Mouse (Mus musculus) CD4-positive helper T cell, adult 2 months (primary cell): Measurements from ENCODE around the gene Efcab10.
A peak's percentile ranks its signal among the peaks of the same experiment; 100 is the strongest.

Source experiments
- DNase-seq: peaks from one replicate; pipeline ENCODE4 v3.0.0-alpha.2; 2012; ENCODE audit warnings: low read depth, missing footprints, low spot score

The Efcab10 gene

GRCm38 (mm10) chr12:33394804-33395623 lies at the start of gene Efcab10:
TSS of gene Efcab10 (plus strand) at chr12:33394854.
- DNase-seq: no peak

DNA sequence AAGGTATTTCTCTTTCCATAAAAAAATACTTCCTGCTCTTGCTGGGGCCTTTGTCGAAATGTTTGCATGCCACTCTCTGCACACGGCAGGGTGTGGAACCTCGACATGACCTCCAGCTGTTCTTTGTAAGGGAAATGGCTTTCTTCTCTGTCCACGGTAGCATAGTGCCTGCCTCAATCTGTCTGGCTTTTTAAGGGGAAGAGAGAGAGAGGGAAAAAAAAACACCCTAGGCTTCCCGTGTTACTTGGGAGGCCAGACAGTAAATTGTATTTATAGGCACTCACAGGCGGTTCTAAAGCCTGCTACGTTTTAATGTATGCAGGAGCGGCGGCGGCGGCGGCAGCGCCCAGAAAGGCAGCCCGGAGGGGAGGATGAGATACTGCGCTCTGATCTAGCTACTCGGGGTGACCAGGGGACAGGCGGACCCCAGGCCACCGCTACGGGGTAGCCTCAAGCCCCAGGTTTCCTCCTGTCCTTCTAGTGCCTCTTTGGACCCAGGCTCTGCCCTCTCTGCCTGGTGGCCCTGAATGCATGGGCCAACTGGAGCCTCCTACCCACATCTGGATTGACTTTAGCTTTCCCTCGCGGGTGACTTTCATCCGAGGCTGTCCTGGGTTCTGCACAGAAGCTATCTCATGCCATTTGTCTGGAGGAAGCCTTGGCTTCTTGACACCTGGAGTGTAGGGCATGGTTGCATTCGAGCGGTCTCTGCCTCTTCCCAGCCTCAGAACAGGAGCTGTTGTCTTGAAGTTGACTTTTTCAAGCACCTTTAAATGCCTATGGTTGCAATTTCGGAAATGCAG lies 49.5 kb upstream of the Efcab10 start:
- DNase-seq: no peak

DNA sequence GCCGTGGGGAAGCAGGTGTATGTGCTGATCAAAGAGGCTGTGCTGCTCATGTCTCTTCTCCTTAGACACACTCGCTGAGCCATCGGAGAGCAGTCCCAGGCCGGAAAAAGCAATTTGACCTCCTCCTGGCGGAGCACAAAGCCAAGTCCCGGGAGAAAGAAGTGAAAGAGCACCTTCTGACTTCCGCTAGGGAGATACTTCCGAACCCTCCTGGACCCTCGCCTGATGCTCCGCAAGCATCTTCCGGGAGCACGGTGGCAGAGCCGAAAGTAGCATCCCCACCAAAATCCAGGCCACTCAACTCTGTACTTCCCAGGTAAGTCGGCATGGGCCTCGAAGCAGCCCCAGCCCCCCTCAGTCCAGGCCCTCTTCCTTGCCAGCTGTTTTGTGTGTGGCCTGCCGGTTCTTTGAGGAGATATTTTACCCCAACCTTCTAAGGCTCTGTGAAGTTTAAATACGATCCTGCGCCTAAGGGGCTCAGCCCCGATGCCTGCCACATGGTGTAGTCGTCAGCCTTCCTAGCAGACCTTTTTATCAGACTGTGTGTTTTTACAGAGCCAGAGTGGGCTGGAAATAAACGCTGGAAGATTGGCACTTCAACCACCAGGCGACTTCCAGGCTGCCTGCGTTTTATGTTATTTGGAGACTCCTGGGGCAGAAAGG lies 48.8 kb upstream of the Efcab10 start:
- DNase-seq: no peak

DNA sequence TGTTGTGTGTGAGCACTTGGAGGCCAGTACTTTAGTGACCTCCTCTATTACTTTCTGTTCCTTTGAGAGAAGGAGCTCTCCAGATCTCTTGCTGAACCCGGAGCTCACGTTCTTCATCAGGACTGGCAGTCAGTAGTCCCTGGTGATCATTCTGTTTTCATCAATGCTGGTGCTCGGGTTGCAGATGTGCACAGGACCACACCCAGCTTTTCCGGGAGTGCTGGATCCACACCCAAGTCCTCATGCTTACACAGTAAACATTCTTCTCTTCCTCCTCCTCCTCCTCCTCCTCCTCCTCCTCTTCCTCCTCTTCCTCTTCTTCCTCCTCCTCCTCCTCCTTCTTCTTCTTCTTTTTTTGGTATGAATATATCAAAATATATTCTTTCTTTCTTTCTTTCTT lies 42.0 kb upstream of the Efcab10 start:
- no peak for DNase-seq

DNA sequence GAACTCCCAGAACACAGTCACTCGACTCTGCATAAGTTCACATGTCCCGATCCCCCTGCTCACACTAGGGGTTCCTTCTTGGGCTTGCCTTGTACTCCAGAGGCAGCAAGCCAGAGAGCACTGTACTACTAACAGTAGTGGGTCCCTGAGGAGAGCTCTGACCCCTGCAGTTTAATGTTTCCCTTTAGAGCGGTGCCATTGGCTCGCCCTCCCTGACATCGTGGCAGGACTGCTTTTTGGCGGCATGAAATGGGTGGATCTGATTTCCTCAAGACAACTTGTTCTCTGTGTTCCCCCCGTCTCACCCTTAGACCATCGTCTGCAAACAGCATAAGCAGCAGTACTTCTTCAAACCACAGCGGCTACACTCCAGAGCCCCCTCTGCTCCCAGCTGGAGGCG lies 36.3 kb upstream of the Efcab10 start:
- no peak for DNase-seq

- no peak for DNase-seq
Measured at GRCm38 (mm10) chr12:33359209-33359608, 35.4 kb upstream of the Efcab10 start.

DNA sequence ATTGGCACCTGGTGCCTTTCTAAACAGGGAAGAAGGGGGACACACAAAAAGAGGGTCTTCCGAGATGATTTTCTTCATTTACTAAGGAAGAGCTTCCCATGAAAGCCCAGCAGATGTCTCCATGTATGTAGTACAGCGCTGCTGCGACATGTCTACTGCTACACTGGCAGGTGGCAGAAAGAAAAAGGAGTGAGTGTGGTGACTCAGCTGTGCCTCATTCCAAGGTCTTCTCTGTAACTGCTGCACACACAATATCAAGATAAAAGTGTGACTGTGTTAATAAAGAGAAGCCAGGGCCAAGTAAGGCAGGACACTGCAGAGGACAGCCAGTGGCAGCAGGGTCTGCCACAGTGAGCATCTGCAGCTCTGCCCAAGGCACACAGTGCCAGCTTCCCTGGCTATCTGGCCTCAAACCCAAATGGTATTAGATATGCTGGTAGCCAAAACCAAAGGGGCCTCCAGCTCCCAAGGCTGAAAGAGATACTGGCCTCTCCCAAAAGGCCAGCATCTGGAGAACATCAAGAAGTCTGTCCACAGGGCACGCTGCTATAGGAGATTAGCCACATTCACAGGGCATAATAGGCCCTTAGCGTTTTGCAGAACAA lies 34.7 kb upstream of the Efcab10 start:
- no peak for DNase-seq

- DNase-seq: no peak
Measured at GRCm38 (mm10) chr12:33360729-33361128, 33.9 kb upstream of the Efcab10 start.

- no peak for DNase-seq
Measured at GRCm38 (mm10) chr12:33364511-33364910, 30.1 kb upstream of the Efcab10 start.

GRCm38 (mm10) chr12:33365133-33365532 lies 29.5 kb upstream of the Efcab10 start:
- DNase-seq: no peak

DNA sequence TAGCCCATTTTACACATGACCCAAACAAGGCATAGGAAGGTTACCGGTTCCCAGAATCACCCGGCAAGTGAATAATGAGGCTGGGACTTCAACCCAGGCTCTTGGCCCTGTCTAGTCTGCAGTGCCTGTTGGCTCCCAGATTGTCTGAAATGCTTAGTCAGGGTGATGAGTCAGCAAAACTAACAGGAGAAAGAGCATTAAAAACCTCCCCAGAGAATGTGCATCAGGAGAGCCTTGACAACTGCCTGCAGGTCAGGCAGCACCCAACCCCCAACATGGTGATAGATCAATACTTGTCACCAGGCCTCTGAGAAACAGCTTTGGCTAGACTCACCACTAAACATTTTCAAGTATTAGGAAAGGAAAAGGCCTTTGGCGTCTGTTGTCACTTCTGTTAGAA lies 25.1 kb upstream of the Efcab10 start:
- DNase-seq: no peak

- DNase-seq: peak; percentile 80
Measured at GRCm38 (mm10) chr12:33379624-33380445, 14.8 kb upstream of the Efcab10 start.

GRCm38 (mm10) chr12:33388842-33389241 lies 5.8 kb upstream of the Efcab10 start:
- DNase-seq: peak; percentile 54

DNA sequence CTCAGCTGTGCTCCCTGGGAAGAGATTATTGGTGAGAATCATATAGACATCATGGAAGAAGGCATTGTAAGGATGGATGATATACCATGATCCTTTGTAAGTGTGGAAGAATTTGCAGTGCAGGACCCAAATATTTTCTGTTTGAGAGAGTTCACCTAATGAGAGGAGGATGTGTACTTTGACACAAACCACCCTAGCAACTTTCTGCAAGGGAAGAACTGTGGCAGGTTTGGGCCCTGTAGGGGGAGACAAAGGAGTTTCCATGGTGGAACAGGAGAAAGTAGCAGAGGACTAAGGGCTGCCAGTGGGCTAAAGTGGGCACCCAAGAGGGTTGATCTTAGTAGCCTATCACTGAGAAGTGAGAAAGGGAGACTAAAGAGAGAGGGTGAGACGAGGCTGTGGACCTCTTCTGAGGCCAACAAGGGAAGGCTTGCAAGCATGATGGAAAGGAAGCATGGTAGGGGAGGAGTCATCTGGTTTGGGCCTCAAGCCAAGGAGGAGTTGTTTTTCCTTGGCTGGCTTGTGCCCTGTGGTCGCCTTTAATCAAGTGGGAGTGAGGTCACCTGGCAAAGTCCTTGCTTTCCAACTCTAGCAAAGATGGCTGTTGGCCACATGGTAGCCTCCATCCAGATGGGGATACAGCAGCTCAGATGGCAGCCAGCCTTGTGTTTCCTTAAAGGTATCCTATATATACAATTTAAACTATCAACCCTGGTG lies 3.7 kb upstream of the Efcab10 start:
- DNase-seq: no peak

DNA sequence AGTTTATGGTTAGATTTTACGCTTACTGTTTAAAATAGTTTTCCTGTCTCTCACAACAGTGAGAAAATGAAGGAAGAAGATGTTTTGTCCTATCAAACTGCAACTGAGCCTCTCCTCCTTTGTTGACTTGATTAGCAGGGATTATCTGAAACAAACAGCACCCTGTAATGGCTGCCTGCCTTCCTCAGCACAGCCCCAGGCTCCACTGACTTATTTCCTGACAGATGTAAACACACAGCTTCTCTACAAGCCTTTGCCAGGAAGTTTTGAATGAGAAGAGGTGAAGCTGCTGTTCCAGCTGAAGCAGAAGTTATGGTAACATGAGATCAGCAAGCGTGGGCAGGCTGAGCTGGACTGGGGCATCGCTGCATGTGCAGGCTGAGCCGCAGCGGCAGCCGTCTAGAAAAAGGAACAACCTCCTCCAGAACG lies 8.6 kb downstream of the Efcab10 start:
- DNase-seq: no peak

- DNase-seq: no peak
Measured at GRCm38 (mm10) chr12:33404996-33405395, 10.3 kb downstream of the Efcab10 start.

DNA sequence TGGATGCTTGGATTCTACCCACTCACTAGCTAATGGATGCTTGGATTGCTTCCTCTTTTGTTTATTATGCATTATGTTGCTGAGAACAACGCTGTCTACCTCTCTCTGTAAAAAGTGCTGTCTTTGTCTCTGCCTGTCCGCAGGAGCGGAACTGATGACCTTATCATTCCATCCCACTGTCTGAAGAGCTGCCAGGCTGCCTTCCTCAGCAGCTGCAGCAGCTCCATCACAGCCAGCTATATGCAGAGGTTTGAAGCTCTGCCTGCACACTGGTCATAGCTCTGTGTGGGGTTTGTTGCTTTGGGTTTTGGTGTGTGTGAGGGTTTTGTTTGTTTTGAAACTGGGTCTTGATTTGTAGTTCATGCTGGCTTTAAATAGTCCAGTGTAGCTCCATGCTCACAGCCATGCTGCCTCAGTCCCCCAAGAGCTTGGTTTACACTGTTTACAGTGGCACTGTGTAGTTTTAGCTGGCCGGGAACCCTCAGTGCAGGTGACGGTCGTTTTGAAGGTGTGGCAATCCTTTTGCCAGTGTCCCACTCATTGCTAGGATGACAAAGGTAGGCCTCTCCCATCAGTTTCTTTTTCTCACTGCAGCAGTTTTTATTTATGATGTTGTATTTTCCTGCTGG lies 10.9 kb downstream of the Efcab10 start:
- DNase-seq: no peak

DNA sequence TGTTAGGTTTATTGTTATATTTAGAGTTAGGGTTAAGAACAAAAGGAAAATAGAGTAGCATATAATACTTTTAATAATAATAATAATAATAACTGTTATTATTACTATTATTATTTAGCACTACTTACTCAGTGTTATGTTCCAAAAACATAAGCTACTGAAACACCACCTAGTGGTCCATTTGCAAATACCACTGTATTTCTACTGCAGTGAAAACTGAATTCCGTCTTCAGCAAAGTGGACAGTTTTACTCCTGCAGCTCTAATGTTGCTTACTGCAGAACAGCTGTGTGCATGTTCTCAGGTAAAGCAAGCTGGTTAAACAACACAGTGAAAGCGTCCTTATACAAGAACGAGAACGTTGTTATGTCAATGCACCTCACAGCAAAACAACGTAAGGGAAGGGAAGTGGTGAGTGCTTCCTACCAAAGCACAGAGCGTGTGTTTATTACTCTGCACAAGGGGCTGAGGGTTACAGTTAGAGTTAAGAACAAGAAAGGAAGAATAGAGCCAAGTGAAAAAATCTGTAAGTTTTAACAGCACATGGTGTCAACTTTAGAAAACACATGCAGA lies 17.0 kb downstream of the Efcab10 start:
- DNase-seq: peak; percentile 14

DNA sequence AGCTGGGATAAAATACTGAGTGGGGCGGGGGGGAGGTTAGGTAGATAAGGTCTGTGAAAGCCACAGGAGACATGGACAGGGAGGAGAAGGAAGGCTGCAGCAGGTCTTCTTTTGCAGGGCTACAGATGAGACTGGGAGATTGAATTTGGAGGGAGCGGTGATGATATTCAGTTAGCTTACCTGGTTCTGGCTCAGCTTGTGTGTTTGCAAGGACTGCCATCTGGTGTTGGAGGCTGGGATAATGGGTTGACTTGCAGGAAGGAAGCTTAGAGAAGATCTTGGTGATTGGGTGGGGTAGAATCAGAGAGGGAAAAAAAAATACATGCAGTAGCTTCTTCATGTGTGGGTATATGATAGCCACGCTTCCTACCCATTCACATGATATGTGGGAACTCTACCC lies 29.7 kb downstream of the Efcab10 start:
- DNase-seq: peak; percentile 55
